Mouse (Mus musculus) mouse embryonic stem cell (cell line): Measurements from ENCODE around the gene Dazap1.
"Not testable (repeated sequence)": the region's sequence is repeated elsewhere in the genome, so short reads cannot be mapped to it uniquely, and the experiment has no call there.

Experiments used
- in situ Hi-C, 2 experiments: fragments of 300-500 bp; cut with MboI; formaldehyde crosslinking; loops; 1 replicate in 1 of 2; 3 replicates in 1 of 2; pipeline ENCODE4 v1.14.3; 2019 to 2020; ENCODE audit warnings: low sequenced_read_pairs in 2 of 2, low pct_unique_long_range_greater_than_20kb in 1 of 2, mixed read lengths in 1 of 2; ENCODE audit not compliant: unreplicated experiment in 1 of 2

The Dazap1 gene

DNA sequence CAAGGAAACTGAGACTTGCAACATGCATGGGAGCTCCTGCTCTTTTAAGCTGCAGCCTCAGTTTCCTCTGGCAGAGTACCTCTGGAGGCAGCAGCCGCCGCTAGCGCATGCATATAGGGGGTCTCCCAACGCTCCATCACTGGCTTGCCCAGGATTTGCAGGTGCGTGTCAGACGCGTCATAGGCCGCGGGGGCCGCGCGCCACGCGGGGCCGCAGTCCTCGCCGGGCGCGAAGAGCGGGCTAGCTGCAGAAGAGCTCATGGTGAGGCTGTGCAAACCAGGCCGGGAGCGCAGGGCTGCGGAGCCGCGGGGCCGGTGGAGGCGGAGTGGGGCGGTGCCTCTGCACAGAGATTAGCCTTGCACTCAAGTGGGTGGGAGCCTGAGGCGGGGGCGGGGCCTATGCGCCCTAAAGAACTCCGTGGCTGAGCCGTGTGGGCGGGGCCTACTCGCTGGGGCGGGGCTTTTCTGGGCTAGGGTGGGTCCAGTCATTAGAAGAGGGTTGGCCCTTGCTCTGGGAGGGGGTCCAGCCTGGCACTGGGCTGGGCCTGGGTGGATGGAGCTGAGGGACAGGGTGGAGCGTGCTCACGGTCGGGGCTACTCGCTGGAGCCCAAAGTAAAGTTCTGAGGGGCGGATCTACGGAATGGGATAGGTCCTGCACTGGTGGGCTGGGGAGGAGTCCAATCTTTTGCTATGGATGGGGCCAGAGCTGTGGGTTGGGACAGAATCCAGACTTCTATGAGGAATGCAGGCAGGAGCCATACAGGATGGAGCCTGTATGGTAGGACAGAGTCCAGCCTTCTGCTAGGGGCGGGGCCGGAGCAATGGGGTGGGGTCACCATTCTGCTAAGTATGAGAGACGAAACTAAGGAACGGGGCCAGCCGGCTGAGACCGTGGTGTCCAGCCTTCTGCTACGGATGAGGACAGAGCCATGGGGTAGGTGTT lies at the start of gene Dazap1, which contains the start of gene Gamt:
Gene Dazap1, plus strand, starts transcription at position 845 of the 943 bp plus-strand sequence.
Gene Gamt, minus strand, starts transcription at position 371 of the 943 bp plus-strand sequence.
- in situ Hi-C loops: no loop called here

DNA sequence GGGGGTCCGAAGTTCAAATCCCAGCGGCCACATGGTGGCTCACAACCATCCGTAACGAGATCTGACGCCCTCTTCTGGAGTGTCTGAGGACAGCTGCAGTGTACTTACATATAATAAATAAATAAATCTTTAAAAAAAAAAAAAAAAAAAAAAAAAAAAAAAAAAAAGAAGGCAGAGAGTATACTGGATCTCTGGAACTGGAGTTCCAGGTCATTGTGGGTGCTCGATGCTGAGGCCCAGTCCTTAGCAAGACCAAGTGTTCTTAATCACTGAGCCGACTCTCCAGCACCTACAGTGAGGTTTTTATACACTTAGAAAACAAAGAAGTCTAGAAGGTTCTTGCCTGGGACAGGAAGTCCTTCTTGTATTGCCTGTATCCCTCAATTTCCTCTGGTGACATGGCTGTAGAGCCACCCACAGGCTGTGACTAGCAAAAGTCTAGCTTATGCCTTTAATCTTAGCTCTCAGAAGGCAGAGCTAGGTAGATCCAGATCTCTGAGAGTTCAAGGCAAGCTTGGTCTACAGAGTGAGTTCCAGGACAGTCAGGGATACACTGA lies 49.7 kb upstream of the Dazap1 start:
- in situ Hi-C loops: not testable (repeated sequence)

DNA sequence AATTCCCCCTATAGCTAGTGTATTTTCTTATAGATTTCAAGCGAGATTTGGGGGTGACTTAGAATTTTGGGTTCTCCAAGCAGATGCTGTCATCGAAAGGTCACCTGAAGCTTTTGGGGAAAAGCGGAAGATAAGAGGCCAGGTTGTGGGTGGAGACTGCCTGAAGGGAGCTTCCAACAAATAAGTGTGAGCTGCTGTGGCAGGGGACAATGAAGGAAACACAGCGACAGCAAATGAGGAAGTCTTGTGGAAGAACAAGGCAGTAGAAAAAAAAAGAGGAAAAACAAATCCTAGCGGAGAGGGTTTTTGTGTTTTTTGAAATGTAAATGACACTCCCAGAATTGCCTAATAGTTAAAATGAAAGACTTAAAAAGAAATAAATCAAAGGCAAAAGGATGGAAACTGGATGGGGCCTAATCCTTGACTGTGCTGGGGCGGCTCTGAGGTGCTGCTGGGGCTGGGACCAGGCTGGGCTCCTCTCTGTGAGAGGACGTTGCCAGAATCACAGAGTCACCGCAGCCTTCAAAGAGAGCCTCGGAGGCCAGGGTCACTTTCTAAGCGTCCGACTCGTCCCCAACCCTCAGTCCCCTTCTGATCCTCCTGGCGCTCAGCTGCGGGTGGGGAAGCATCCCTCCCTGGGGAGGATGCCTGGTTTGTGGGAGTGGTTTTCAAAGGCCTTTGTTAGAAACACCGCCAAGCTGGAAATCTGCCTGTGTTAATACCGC lies 46.1 kb upstream of the Dazap1 start:
- in situ Hi-C loops: no loop called here

DNA sequence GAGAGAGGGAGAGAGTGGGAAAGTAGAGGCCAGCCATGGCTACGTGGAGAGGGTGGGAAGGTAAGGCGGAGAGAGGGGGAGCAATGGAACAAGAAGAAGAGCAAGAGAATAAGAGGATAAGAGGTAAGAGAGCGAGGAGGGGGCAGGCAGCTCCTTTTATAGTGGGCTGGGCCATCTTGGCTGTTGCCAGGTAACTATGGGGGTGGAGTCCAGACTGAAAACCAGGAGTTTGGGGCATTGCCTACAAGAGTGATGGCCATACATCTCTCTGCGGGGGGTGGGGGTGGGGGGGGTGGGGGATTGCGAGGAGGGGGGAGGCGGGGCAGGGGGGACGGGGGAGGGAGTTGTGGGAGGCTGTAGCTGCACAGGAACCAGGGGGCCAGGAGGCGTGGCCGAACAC lies 40.6 kb upstream of the Dazap1 start:
- in situ Hi-C loops: no loop called here

DNA sequence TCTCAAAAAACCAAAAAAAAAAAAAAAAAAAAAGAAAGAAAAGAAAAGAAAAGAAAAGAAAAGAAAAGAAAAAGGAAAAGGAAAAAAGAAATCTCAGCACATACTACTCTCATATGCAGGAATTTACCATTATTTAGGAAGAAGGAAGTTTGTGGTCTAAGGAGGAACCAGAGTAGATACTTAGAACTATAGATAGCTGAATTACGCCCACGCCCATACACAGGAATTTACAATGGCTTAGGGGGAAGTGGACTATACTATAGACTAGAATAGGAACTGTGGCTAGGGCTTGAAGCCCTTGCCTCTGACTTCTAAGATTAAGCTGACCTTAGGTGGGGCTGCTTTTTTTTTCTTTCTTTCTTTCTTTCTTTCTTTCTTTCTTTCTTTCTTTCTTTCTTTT lies 38.1 kb upstream of the Dazap1 start:
- in situ Hi-C loops: not testable (repeated sequence)

DNA sequence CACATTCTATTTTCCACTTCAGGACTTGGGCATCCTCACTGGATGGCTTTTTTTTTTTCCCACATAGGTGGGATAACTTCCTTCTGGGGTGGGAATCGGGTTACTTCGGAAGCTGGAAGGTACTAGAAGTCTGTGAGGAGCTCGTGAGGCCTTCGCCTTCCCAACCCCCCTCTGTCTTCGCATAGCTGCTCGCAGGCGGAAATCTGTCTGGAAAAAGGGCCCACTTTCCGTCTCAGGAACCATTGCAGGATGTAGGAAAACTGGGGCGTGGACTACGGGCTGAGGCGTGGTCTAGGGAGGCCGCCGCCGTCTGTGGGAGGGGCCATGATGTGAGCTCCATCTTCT lies 35.2 kb upstream of the Dazap1 start:
- in situ Hi-C loops: no loop called here

DNA sequence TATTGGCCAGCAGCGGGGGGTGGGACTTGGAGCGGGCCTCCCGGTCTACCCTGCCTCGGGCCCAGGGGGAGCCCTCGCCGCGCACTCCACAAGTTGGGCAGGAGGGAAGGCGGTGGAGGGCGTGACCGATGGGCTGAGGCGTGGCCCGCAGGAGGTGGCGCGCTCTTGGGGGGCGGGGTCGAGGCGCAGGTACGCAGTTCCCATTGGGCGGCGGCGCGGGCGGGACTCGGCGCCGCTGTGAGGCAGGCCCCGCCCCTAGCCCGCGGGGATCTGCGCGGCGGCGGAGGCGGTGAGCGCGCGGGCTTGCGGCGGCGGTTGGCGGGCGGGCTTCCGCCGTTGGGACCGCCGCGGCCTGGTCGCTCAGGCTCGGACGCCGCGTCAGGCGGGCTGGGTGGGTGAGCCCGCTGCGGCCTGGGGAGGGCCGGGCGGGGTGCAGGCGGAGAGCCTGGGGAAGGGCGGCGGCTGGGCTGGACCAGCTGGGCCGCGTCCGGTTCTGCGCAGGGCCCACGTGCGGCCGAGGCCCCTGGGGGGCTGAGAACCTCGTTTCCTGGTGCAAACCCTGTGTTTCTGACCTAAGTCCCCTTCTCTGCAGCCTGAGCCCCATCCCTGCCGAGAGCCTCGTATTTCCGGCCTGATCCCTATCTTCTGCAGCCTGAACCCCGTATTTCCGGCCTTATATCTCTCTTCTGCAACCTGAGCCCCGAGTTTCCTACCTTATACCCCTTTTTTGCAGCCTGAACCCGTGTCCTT lies 34.7 kb upstream of the Dazap1 start, which contains the start of gene Mum1:
Gene Mum1, plus strand, starts transcription at position 19 of the 750 bp plus-strand sequence.
- in situ Hi-C loops: no loop called here

DNA sequence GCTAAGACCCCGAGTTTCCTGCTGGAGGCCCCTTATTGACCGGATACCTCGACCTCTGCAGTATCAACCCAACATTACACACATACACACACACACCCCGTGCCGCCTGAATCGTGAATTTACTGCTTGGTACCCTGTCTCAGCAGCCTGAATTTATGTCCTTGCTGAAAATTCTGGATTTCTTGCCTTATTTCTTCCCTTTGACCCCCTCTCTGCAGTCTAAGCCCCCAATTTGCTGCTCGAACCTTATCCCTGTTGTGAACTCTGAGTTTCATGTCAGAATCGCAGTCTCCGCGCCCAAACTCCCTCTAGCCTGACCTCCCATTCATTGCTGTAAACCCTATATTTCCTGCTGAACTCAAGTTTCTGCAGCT lies 34.1 kb upstream of the Dazap1 start:
- in situ Hi-C loops: no loop called here

DNA sequence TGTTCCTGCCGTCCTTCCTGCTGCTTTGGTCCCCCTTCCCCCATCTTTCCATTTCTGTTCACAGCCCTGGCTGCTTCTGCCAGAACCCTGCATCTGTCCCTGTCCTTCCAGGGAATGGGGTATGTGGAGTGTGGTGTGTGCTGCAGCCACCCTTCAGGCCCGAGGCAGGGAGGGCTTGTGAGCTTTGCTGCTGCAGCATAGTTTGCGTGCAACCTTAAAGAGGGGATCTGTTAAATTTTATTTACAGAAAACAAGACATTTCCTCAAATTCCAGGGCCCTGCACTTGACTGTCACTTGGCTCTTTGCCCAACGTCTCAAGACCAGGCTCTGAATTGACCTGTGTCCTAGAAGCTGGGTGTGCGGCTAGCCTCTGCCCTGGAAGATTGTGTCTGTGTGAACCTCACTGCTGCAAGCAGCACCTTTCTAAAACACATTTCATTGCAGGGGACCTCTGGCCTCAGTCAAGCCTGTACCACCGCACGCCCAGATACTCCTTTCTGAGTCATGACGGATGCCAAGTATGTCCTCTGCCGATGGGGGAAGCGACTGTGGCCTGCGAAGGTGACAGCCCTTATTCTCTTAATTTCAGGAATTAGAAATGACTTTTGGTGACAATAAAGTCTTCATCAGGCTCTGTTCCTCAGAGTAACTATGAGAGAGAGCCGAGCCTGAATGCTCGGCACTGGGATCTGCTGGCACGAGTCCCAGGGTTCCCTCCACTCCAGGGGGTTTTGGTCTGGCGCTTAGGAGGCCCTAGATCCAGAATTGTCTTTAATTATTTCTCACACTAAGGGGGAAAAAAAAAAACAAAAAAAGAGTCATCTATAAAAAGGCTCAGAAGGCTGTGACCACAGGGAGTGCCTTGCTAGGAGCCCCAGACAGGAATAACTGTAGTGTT lies 33.2 kb upstream of the Dazap1 start:
- in situ Hi-C loops: no loop called here

DNA sequence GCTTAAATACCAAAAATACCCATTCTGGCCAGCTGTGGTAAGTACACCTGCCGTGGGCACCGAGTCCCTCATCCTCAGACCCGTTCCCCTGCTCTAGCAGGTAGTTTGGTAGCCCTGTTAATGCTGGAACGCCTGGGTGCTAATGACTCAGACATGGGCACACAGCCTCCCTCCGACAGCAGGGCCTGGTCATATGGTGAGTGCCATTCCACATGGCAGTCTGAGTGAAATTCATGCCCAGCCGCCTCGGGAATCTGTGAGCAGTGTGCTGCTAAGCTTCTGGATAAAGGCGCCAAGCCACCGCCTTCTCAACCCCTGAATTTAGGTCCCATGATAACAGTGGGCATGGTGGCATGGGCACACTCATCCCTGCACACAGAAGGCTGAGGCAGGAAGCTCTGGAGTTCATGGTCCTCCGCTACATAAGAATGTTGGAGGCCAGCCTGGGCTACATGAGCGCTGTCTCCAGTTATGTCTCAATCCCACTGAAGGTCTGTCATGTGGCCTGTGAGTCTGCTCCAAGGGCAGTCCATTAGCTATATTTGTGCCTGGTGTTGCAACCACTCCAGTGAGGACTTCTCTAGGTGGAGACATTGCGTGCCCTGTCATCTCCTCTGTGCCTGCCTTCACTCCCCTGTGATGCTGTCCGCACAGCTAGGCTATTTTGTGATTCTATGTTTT lies 25.0 kb upstream of the Dazap1 start:
- in situ Hi-C loops: no loop called here

DNA sequence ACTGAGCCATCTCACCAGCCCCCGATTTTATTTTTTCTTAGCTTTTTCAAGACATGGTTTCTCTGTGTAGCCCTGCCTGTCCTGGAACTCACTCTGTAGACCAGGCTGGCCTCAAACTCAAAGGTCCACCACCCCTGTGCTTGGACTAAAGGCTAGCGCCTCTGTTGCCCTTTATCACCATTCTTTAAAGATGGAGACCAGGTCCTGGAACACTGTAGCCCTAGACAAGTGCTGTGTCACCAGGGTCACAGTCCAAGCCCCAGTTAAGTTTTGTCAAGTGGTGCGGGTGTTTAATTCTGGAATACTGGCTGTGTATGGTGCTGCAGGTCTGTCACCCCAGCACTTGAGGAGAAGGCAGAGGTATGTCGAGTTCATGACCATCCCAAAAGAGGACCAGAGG lies 24.3 kb upstream of the Dazap1 start:
- in situ Hi-C loops: no loop called here

DNA sequence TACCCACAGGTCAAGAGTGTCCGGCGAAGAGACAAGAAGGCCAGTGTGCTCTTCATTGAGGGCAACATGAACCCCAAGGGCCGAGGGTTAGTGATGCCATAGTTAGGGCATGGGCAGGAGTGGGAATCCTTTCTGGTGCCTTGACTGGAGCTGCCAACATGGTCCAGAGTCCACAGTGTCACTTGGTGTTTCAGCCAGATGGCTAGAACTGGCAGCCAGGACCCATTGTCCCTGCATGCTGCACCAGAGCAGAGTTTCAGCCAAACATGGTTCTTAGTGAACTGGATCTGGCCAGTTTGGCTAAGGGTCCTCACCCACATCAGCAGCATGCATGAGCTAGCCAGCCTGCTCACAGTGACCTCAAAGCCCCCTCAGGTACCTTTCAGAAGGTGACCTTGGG lies 23.0 kb upstream of the Dazap1 start:
- in situ Hi-C loops: no loop called here

DNA sequence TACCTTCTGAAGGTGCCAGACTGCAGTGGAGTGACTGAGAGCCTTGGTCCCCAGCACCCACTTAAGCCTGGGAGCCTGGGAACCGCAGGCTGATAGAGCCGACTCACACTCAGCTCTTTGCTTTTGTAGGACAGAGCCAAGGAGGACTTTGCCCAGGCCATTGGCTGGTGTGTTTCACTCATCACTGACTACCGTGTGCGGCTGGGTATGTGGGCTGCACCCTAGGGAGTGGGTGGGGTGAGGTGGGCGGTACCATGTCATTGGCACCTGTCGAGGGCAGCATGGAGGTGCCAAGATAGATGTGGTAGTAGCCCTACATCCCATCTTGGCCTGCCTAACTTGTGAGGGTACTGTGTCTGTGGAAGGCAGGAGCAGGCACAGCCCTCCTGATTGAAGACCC lies 21.5 kb upstream of the Dazap1 start:
- in situ Hi-C loops: no loop called here

DNA sequence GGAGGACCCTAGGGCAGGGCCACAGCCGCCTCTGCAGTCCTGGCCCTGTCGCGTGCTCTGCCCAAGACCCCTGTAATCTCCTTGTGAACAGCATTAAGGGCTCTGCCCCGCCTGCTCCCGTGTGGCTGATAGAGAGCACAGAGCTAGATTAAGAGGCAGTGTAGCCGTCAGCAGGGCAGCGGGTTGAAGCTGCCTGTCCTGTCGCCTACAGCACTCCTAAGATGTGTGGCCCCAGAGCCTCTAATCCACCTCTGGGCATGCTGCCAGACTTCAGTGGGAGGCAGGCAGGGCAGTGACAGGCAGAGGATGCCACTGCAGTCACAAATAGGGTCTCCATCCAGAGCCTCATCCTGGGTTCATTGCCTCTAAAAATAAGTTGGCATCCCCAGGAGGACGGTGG lies 19.2 kb upstream of the Dazap1 start:
- in situ Hi-C loops: no loop called here

DNA sequence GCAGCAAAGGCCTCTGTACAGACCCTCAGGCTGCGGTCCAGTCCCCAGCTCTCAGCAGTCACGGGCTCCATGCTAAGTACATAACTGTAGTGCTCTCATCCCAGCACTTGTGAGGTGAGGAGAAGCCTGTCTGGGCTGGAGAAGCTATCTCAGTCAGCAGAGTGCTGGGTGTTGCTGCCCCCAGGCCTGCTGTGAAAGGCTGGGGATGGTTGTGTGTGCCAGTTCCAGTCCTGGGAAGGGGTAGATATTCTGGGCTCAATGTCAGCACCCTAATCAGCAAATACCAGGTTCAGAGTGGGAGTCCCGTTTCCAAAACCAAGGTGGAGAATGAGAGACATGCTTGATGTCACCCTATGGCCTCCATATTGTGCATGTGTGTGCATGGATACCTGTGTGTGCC lies 18.7 kb upstream of the Dazap1 start:
- in situ Hi-C loops: no loop called here

DNA sequence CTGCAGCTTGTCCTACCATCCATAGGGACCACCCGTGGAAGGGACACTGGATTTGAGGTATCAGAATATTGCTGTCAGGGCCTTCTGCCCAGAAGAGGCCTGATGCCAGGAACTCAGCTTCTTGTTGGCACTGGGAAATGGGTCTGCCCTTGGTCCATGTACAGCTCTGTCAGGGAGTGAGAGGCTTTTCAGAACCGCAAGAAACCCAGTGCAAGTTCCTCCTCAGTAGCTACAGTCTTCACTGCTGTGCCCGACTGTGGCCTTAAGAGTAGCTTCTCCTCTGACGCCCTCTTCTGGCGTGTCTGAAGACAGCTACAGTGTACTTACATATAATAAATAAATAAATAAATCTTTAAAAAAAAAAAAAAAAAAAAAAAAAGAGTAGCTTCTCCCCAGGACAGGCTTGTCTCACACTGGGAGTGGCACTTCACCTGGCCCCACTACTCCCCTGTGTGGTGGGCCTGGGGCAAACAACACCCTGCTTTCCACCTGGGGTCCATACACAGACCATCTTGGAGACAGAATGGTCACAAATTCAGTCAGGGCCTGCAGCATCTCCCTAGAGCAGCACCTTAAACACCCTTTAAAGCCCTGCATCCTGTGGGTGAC lies 16.4 kb upstream of the Dazap1 start:
- in situ Hi-C loops: loop anchor here (5.0 kb wide), 1 partner anchor 68 kb away; the partner anchor contains the start of gene Efna2 (in 2 of the 2)

DNA sequence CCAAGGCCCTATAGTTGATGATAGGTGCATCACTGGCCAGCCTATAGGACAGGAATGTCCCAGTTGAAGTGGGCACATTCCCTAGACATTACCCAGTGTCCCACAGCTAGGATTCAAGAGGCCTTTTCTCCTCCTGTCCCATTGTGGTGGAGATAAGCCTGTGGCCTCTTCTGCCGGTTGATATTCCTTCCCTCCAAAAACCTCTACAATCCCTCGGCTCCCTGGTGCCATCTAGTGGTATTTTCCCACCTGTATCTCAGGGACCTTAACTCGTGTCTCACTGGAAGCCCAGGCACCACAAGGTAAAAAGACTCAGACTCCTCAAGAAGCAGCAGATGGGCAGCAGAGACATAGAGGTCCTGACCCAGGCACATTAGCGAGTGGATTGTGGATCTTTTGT lies 15.7 kb upstream of the Dazap1 start:
- in situ Hi-C loops: loop anchor here (5.0 kb wide), 1 partner anchor 68 kb away; the partner anchor contains the start of gene Efna2 (in 2 of the 2)
